Mouse (Mus musculus) yolk sac, embryonic 10.5 days (tissue): ENCODE measurements at regions not wholly inside any gene's neighbourhood (a gene's known extent, or its start where the extent isn't known, plus 50 kb on each side); places are given as distances from the start of the nearest gene placed in this dataset.

Source experiments
- DNase-seq: peaks from one replicate; pipeline ENCODE4 v3.0.0-alpha.2; 2017; ENCODE audit warnings: low spot score

DNA sequence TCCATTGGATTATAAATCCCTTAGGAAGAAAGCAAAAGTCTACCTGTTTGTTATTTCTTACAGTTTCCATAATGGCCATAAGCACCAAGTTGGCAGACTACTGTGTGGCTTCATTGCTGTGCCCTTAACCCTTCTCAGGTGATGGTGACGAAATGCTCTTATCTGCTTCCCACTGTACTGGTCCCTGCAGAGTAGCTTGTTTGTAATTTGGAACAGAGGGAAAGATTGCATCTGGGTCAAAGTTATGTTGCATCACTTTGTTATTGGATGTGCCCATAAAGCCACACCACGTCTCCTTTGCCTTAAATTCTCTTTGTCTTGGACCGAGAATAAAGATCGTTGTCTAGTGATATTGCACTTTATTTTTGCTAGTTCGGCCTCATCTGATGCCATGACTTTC lies 615.9 kb downstream of the Nfib start:
- DNase-seq: no peak

- no peak for DNase-seq
These were observed 622.0 kb downstream of the Nfib start for GRCm38 (mm10) chr4:82083519-82083918.

DNA sequence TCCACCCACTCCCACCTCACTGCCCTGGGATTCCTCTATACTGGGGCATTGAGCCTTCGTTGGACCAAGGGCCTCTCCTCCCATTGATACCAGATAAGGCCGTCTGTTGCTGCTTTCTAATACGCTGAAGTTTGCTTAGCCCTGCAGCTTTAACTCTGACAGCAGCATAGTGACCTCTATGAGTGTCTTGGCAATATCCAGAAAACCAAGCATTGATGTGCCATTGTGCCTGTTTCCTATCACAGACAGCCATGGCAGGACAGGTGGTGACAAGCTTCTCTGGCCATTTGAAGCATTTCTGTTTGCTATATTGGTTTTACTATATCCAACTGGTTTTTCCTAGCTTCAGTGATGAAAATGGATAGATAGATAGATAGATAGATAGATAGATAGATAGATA lies 625.4 kb upstream of the Mpdz start:
- DNase-seq: no peak

GRCm38 (mm10) chr4:82065641-82066358 lies 623.2 kb upstream of the Mpdz start:
- no peak for DNase-seq

DNA sequence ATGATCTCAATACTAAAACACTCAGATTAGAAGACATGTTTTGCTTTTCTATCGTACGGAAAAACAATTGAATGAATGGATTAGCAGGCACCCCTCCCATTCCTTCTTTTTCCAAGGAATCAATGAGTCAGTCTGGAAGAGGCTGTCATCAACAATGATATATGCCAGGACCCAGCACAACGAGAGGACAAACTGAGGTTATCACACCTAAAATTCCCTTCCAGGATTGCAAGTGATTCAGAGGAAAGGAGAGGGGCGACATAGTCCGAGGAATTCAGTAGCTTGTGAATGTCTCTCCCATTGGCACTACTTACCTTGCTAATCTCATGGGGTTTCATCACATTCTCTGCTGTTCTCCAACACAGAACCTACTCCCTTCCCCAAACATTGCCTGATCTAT lies 620.1 kb upstream of the Mpdz start:
- DNase-seq: no peak

GRCm38 (mm10) chr4:82056671-82057070 lies 614.1 kb upstream of the Mpdz start:
- no peak for DNase-seq

DNA sequence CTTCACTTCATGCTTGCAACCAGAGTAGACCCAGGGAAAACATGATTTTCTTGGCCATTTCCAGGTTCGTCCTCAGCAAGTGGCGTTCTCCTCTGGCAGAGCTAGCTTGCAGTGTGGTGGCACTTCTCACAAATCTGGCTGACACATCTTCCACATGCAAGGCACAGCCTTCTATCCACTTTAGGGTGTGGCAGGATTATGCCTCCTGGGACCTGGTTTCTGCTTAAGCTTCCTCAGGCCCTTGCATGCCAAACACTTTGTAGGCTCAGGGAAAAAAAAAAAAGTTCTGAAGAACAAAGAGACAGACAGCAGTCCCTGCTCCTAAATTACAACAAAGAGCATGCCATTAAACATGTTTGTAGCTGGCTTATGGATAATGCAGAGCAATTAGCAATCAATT lies 605.6 kb upstream of the Mpdz start:
- DNase-seq: no peak

- no peak for DNase-seq
These were observed 594.9 kb upstream of the Mpdz start for GRCm38 (mm10) chr4:82037473-82037872.

DNA sequence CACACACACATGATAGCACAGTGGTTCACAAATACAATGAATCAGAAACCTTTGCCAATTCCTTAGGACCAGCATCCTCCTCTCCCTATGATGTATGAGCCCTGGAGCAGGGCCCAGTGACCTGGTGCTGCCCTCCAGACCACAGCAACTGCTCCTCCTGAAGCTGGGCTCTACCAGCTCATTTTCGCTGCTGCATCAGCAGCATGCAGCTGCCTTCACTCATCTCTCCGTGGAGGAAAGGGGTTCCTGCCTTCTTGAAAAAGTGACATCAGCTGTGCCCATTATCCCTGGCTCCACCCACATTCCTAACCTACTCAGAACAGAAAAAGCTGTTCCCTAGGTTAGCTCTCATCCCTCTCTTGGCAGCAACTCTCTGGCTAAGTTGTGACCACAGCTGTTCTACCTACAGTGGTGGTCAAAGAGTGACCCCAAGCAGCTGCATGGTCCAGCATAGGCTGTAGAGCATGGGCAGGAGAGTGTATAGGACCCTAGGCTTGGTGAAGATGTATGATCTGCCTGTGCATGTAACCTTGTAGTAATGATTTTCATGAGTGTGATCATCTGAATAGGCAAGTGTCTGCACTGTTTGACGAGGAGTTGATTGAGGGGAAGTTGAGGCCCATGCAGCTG lies 592.6 kb upstream of the Mpdz start:
- DNase-seq: no peak

DNA sequence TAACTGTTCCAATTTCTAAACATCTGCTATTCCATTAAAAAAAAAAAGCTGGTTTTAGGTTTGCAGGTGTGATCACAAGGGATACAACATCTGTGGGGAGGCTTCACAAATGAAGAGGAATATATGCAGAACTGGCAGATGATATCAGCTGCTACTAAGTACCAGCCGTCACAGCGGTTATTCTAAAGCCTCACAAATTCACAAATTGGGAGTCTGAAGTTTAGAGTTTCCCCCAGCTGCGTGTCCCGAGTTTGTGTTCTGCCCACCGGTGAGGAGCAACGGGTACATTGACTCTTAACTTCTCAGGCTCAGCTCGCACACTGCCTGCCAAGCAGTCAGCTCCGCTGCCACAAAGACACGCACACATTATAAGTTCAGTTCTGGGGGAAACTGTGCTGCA lies 586.6 kb upstream of the Mpdz start:
- no peak for DNase-seq

GRCm38 (mm10) chr4:82027447-82027881 lies 584.8 kb upstream of the Mpdz start:
- no peak for DNase-seq

GRCm38 (mm10) chr4:82001406-82001732 lies 558.8 kb upstream of the Mpdz start:
- no peak for DNase-seq

DNA sequence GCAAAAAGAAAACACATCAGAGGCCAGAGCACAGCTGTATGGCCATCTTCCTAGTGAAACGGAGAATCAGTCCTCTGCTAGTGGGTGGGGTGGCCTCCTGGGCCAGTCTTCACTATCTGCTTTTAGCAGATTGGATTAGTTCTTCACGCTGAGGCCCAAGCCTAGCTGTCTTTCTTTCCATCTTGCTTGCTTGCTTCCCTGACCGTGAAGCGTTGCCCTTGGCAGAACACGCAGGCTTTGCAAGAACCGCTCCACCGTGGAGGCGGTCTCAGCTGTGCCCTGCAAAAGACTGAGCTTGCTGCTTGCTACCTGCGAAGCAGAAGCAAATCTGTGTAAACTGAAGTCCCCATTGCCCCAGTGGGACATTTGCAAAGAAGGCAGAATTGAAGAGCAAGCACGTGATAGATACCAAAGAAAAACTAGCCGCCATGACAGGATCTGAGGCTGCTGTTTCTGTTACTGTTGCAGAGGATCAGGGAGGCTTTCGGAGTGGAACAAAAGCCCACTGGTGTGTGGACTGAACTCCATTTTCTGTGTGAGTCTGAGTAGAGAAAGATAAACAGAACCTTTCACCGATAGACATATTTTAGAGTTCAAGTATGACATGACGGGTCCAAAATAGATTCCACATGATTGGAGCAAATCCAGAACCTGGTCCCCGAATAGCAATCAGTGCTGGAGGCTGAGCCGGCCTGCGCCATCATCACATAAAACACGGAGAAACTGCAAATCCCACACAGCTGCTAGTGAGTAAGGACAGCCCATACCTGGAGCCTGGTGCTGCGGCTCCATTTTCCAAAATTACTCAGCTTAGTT lies 558.2 kb upstream of the Mpdz start:
- no peak for DNase-seq

- DNase-seq: no peak
These were observed 557.2 kb upstream of the Mpdz start for GRCm38 (mm10) chr4:81999654-82000314.

- DNase-seq: no peak
These were observed 556.5 kb upstream of the Mpdz start for GRCm38 (mm10) chr4:81999093-81999492.

GRCm38 (mm10) chr4:81996445-81996844 lies 553.8 kb upstream of the Mpdz start:
- DNase-seq: no peak

GRCm38 (mm10) chr4:81995243-81995642 lies 552.6 kb upstream of the Mpdz start:
- no peak for DNase-seq

- DNase-seq: no peak
These were observed 546.2 kb upstream of the Mpdz start for GRCm38 (mm10) chr4:81988796-81989195.

DNA sequence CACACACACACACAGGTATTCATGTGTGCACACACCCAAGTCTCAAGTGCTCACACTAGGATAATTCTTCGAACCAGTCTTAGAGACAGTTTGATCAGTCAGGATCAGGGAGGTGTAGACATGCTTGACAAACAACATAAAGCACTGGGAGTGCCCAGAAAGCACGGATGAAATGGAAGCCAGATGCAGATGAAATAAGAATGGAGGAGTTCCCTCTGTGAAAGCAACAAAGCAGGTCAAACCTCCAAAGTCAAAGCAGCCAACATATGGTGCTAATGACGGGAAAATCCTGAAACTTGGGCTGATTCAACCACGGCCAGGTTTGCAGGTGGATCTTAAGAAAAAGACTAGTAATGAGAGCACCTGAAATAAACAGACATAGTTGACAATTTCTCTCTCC lies 544.0 kb upstream of the Mpdz start:
- no peak for DNase-seq

DNA sequence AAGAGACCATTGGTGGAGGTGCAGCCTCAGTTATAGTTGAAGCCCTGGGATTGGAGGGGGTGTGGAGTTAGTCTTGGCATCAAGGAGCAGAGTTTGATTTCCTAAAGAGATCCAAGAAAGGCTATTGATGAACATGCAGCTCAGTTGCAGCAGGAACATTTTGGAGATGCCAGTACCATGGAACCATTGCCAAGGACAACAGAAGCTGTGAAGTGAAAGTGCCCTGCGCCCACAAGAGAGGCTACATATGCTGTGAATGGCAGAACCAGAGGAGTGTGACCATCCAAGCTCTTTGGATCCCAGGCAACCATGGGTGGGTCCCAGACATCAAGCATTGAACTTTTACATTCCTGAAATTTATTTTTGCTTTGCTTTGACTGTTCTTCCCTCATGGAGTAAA lies 539.2 kb upstream of the Mpdz start:
- DNase-seq: no peak

- no peak for DNase-seq
These were observed 527.9 kb upstream of the Mpdz start for GRCm38 (mm10) chr4:81970472-81970871.

DNA sequence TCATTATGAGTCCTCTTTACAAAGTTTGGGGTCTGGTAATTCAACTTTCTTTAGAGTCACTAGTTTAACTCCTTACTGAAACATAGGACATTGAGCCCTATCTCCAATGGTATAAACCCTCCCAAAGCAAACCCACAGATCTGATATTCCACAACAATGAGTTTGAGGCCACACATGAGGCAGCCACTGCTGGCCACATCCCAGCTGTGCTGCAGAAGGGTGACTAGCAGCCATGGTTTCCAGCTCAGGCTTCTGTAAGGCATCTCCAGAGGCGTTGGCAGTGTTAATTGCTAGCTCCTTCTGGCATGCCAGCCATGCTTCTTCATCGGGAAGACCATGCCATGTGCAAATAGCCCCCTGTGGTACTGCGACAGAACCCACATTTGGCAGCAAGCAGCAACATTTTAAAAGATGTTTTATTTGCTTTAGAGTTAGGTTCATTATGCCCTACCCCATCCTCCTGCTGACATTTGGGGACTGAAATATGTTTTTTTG lies 527.1 kb upstream of the Mpdz start:
- no peak for DNase-seq
